Mouse (Mus musculus) 416B (cell line): ENCODE measurements around the gene Abhd2.

ENCODE experiments used
- DNase-seq: peaks from one replicate; pipeline ENCODE4 v3.0.0; 2011; ENCODE audit warnings: low read depth

The Abhd2 gene

DNA sequence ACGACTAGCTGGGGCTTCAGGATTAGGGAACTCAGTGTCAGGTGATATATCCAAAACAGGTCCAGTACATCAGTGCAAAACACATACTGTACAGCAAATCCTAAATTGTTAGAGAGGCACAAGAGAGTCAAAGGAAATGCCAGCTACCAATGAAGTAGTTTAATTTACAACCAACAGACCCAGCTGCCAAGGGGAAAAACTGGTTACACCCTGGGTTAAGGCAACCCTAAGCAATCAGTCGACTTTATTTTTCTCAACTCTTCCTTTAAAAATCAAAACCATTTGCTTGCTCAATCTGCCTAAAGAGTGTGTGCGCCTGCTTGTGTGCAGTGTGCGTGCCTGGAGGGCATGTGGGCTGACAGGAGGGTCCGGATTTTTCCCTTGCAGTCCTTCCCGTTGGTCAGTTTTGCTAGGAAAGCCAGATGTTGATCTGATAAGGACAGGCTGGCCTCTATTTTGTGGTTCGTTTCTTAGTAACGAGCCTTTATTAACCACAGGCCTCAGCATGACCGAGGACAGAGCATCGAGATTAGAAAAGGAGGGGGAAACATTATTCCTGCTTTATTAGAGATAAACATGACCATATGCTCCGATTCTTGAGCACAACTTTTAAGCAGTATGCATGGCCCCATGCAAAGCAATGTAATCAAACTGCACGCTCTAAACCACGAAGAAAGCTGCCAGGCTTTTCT lies 45.3 kb downstream of the Abhd2 start:
- peak; percentile 95 for DNase-seq

DNA sequence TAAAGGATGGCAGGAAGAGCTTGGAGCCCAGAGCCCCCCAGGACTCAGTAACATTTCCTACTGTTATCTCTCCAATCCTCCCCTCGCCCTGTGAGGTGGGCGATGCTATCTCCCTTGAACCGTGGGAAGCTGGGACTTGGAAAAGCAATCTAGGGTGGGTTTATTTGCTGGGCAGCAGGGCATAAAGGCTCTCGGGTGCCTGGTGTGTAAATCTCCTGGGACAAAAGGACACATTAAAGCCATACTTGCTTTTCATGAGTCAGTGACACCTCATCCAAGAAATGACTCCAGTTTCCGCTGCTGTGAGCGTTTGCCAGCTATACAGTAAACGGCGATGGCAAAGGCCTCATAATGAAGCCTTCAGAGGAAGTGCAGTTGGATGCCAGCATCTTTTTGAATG lies 50.9 kb downstream of the Abhd2 start:
- no peak for DNase-seq

DNA sequence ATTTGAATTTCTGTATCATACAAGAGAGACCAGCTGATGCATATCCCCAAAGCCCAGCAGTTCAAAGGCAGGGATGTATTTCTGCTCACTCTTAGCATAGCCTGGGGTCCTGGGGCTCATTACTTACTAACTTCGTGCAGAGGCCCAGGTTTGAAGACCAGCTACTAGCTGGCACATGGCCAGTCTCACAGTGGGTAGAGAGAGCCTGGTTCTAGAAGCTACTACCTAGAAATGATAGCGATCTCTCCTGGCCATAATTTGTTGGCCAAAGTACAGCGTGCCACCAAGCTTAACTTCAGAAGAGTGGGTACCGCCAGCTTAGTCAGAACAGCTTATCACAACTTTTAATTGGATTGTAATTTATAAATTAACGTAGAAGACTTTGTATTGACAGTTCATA lies 55.8 kb downstream of the Abhd2 start:
- DNase-seq, result no peak

DNA sequence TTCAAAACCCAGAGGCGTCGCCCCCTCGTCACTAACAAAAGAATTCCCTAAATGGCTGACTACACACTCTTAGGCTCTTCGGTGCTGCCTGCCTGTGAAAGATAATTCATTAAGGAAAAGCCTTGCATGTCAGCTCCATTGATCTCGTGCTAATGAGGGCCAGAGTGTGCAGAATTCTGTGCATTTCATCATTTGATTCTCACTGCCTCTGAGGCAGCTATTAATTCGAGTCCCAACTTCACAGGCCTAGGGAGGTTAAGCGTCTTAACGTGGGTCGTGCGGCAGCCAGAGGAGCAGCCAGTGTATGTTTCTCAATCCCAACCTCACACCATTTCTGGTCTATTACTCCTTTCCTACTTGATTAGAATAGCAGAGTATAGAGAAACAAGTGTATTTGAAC lies 58.2 kb downstream of the Abhd2 start:
- no peak for DNase-seq

DNA sequence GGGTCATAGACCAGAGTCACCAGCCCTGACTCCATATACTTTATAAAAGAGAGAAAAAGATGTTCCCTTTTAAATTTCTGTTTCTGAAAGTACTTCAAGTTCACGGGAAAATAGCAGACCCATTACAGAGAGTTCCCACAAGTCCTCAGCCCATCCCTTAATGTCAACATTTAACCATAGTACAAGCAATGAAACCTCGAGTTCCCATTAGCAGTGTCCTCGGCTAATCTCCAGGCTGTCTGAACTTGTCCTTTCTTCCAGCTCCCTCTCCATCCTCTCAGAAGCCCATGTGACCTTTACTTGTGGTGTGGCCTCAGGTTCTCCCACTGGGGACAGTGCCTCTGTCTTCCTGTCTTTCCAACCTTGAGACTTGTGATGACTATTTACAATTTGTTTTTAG lies 60.4 kb downstream of the Abhd2 start:
- no peak for DNase-seq

DNA sequence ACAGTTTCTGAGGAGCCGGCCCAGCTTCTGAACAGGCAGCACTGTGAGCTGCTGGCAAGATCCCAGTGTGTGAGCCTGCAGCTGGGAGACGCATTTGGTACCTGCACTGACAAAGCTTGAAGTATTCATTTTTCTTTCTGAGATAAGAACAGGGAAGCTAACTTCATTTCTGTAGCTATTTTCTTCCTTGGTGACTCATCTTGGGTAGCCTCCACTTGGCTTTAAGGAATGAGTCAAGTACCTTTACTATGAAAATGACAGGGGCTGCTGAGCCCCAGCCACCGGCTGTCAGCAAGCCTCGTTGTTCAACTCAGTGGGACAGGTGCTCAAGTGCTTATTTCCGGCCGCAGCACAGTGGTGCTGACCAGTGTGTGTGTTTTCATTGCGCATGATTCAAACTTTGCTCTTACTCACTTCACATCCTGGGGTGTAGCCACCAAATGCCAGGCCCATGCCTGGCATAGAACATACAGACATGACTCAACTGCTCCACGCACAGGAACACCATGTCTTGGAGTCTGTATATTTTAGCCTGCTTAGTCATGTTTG lies 63.4 kb downstream of the Abhd2 start:
- peak; percentile 87 for DNase-seq

DNA sequence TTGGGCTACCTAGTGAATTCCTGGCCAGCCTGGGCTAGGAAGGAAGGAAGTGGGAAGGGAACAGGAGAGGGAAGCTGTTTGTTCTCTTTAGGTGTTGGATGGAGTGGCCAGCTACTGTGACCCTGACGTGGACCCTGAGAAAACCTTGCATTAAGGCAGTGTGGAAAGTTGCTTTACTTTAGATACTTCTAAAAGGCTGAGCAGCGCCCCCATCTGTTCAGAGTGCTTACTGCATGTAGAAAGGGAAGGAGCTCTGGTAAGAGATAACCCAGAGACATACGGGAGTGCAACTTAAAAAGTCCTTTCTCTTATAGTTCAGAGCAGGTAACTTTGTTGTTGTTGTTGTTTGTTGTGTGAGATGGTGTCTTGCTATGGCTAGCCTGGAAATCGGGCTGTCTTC lies 72.9 kb downstream of the Abhd2 start:
- DNase-seq, result peak; percentile 84

DNA sequence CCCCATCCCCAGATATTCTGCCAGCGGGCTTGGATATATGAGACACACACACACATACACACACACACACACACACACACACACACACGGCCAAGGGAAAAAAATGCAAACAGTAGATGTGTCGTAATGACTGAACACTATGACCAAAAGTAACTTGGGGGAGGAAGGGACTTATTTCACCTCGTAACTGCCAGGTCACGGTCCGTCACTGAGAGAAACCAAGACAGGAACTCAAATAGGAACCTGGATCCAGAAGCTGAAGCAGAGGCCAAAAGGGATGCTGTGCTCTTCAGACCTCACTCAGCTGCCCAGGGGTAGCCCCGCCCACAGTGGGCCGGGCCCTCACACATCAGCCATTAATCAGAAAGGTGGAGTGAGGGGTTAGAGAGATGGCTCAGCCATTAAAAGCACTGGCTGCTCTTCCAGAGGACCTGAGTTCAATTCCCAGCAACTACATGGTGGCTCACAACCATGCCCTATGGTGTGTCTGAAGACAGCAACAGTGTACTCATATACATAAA lies 73.6 kb downstream of the Abhd2 start:
- DNase-seq, result peak; percentile 49

DNA sequence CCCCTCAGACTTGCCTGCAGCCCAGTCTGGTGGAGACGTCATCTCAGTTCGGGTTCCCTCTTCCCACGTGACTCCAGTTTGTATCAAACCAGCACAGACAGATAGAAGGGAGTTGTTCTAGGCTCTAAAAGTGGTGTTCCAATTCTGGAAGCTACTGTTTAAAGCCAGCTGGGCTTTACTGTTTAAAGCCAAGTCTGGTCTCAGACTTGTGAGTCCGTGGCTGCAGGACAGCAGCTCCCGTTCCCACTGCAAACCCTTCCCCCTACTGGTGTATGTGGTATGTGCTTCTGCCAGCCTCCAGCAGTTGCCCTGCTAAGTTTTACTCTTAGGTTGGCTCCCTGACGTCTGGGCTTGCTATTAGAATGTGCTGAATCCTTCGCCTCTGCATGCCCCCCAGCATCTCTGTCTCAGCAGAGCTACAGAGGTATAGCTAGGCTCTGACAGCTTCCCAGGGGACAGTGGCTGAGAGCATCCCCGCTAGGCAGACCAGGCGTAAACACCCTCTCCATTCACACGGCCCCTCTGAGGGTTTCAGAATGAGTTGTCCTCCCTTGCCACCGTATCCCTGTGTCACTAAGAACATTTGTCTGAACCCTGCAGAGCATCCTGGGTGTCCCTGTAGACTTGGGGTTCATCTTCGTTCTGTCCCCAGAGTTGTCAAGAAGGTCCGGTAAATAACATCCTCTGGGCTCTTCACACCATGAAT lies 74.3 kb downstream of the Abhd2 start:
- DNase-seq, result no peak

DNA sequence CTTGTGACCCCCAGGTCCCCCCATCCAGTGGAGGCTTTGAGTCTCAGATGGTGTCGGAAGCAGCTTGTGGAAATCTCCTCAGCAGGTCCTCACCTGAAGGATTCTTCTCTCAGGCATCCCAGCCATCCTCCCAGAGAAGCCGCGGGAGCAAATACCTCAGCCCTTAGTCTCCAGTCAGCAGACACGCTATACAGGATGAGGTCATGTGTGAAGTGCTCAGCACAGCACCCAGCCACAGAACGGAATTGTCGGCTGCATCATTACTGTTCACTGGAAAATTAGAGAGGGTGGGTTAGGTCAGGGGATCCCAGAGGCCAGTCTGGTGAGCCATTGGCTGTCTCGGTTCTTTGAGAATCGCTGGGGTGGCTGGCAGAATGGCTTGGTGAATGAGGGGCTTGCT lies 75.8 kb downstream of the Abhd2 start:
- DNase-seq, result no peak

DNA sequence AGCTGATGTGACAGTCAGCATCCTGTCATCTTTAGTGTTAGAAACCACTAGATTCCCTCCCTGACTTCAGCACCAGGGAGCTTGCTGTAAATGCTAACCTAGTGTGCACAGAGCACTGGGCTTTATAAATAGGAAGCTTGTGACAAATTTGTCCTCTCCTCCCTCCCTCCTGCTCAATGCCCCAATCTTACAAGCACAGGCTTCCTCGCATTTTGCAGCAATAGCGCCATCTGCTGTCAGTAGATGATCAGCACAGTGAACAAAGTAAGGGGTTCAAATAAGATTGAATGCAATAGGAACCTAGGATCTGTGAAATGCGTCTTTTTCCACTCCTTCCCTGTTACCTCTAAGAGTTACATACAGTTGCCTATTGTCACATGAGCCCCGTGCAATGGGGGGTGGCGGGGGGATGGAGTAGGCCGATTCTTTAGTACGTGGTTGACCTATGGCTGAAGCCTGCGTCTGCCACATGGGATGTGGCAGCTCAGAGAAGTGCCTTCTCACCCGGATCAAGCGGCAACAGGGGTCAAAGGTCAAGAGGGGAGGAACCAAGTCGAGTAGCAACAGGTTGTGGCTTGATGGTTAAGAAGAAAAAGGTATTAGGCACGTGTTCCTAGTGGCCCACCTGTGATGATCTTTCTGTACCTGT lies 76.9 kb downstream of the Abhd2 start:
- peak; percentile 90 for DNase-seq

DNA sequence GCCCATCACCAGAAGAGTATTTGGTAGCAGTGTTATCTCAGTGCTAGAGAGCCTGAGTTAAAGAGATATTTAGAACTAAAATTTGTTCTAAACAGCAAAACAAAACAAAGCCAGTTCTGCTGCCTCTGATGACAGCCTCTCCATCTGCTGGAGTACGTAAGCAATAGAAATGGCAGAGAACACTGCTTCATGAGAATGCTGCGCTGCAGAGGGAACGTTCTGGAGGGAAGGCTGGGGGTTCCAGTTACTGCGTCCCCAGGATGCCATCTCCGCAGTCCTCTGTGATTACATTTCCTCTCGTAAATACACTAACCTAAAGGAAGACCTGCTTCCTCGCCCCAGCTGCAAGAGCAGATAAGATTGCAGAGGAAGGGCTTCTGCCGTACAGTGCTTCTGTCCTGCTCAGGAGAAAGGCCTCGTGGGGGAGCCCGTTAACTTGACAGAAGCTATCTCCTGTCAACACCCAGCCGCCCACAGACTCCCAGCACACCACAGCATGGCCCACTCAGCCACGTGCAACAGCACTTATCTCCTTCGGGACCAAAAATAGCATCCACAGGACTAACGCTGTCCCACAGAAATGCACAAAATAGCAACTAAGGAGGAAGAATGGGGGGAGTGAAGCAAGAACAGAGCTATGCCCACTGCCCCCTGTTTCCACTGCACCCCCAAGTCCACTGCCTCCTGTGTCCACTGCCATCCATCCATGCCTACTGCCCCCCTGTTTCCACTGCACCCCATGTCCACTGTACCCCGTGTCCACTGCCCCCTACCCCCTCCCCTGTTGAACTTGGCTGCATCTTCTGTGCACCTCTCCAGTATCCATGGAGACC lies 85.6 kb downstream of the Abhd2 start:
- peak; percentile 98 for DNase-seq

DNA sequence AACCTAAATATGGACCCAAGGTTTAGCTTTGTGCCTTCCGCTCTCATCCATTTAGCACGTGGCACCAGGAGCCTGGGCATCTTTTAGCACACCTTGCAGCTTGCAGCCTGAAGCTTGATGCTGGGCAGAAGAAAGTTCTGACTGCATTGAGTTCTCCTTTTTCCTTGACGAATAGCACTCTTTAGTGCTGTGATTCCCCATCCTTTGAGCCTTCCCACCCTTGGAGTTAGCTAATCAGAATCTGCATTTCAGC lies 86.1 kb downstream of the Abhd2 start:
- DNase-seq, result no peak

DNA sequence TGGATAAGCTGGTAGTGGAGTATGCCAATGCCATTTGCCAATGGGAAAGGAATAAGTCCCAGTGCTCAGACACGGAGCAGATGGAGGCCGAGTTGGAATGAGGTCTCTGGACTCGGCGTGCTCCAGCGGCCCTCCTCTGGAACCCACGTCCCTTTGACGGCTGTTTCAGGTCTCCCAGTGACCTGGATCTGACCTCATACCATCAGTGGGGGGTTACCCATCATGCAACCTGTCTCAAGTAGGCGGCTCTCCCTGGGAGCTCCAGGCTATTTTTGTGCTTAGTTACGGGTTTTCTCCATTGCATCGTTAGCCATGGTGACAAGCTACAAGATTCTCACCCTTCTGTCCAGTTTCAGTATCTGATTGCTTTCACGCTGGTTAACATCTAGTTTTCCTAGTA lies 87.1 kb downstream of the Abhd2 start:
- no peak for DNase-seq

DNA sequence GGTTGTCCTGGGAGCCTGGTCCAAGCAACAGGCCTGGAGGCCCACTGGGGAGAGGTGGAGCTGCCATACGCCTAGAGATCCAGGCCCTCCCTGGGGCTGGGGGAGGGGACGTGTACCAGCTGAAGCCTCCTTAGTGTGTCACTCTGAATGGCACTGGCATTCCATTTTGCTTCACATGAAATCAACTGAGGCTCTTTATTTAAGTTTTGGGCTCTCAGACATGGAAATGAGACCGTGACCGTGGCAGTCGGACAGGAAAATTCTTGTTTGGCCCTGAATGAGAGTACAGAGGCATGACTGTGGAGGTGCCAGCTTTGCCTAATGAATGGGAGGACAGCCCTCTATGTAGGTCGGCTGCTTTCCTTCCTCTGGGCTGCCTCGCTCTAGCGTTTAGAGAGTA lies 89.2 kb downstream of the Abhd2 start:
- no peak for DNase-seq

DNA sequence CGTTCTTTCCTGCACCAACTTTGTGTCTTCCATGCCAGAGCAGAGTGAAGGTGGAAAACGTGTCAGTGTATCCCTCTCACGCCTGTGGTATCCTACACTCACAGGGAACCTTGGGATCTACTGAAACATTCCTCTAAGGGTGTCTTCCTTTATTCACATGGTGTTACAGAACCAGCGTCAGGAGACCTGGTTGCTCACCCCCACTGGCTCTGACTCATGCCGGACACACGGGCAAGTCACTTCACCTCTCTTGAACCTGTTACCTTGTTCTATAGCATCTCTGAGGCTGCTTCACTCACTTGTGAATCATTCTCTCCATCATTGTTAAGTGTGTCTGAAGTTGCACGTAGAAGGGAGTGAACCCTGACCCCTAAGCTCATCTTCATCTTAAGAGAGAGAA lies 89.8 kb downstream of the Abhd2 start:
- DNase-seq, result no peak

DNA sequence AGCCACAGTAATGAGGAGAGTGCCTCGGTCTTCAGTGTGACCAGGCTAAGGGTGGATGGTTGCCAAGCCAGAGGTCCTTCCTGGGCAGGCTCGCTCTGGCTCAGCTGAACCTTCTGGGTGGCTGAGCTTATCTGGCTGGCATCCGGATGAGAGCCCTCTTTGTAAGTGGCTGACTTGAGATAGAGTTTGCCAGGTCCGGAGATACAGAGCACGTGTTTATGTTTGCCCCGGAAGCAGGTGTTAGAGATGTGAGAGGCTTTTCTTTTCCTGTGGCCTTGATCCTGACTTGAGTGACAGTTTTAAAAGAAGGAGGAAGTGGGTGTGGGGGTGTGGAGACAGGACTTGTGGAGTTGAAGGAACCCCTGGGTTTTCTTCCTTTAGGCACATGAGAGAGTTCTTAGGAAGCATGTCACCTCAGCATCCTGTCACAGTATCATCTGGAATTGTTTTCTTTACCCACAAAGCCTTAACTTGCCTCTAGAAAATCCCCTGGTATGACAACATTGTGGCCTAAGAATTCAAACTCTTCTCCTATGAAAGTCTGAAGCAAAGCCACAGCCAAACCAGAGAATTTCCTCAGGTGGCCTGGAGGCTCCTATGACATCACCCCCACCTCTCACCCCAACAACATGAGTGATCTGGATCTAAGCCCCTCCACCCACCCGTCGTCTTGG lies 90.5 kb downstream of the Abhd2 start:
- peak; percentile 100 for DNase-seq

DNA sequence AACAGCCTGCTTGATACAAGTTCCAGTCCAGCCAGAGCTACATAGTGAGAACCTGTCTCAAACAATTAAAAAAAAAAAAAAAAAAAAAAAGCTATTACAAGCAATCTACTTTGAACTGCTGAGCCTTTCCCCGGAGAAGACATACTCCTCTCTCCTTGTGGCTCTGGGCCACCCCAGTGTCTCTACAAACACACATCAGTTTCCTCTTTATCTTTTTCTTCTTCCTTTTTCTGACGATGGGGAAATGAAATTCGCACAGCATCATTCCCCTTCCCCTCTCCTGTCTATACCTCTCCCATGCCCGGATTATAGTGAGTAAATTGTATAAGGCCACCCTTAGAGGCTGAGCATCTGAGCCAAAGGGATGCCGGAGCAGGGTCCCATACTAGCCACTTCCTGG lies 95.7 kb downstream of the Abhd2 start:
- DNase-seq, result peak; percentile 26

DNA sequence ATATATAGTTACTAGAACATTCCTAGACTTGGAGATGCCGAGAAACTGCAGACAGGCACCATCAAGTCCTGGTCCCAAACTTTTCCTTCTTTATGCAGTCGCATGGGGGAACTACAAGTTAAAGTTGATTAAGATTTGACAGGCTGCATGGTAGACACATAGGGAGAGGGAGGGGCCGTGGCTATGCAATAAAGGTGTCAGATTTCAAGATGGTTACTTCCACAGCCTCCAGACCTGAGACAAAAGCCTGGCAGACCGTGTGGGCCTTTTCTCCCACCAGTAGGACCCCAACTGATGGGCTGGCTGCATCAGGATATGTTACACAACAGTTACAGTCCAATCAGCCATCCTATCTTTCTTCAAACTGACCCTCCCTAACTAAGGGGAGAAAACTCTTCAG lies 96.4 kb downstream of the Abhd2 start:
- peak; percentile 73 for DNase-seq

DNA sequence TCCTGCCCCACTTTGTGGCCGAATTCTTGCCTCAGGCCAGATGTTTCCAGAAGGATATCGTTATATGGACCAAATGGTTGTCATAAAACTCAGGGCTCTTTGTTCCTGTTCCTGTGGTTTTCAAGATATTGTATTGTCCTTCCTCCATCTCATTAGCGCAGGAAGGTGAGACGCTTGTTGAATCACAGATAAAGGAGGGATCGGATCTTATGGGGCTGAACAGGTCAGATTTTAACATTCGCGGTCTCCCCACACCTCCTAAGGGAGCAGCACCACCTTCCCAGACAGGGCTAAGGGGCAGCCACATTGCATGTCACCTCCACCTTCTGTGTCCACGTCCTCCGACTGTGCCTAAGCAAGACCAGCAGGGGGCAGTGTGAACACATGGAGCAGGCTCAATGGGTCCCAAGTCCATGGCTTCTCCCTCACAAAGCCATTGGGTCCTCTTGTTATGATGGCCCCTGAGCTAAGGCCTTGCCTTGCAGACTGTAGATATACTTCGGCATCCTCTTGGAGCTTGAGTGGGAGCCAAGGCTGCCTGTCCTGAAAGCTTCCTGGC lies 98.4 kb downstream of the Abhd2 start:
- DNase-seq, result peak; percentile 94

DNA sequence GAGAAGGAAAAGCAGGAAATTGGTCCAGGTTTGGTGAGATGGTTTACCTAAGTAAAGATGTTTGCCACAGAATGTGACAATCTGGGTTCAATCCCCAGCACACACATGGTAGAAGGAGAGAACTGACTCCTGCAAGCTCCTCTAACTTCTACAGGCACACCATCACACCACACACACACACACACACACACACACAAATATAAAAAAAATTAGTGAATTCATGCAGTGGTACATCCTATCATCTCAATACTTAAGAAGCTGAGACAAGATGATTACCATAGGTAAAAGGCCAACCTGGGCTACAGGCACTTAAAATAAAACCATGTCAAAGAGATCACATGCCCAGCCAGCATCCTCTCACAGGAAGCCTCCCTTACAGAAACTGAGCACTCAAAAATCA lies 101.0 kb downstream of the Abhd2 start:
- no peak for DNase-seq
